Mouse (Mus musculus) stomach, embryonic 16.5 days (tissue): ENCODE measurements around the gene Zbtb7a. TPM values are rescaled to one million over a fixed set of nuclear protein-coding genes. Genes with fewer than 3 reads are reported as not detected.

Experiments
- ATAC-seq: fragments of 200-750 bp; cut with Nextera tagmentation; 2 replicates; pipeline ENCODE4 v1.8.0; 2017; ENCODE audit warnings: moderate number of reproducible peaks, moderate TSS enrichment; ENCODE audit not compliant: insufficient read depth, low FRiP score
- H3K27ac ChIP-seq: fragments of 300-500 bp; sonication (generic); 2 replicates; pipeline ENCODE4 v1.5.1; 2014; ENCODE audit warnings: low read length
- H3K27me3 ChIP-seq: fragments of 300-500 bp; sonication (generic); 2 replicates; pipeline ENCODE4 v1.6.1; 2014; ENCODE audit warnings: low read length, control low read depth, mixed read lengths; ENCODE audit not compliant: control insufficient read depth, insufficient read depth
- H3K36me3 ChIP-seq: fragments of 300-500 bp; sonication (generic); 2 replicates; pipeline ENCODE4 v1.6.1; 2014; ENCODE audit warnings: low read length; ENCODE audit not compliant: control insufficient read depth, insufficient read depth
- H3K4me1 ChIP-seq: fragments of 300-500 bp; sonication (generic); 2 replicates; pipeline ENCODE4 v1.6.1; 2014; ENCODE audit warnings: low read length, control low read depth, mixed read lengths; ENCODE audit not compliant: control insufficient read depth, insufficient read depth
- H3K4me2 ChIP-seq: fragments of 300-500 bp; sonication (generic); 2 replicates; pipeline ENCODE4 v1.6.1; 2014; ENCODE audit warnings: low read depth, low read length, mixed read lengths
- H3K4me3 ChIP-seq: fragments of 300-500 bp; sonication (generic); replicated peaks from 2 replicates; pipeline ENCODE4 v1.5.1; 2014; ENCODE audit warnings: mild to moderate bottlenecking, low read length
- H3K9ac ChIP-seq: fragments of 300-500 bp; sonication (generic); 2 replicates; pipeline ENCODE4 v1.6.1; 2014; ENCODE audit warnings: low read length
- H3K9me3 ChIP-seq: fragments of 300-500 bp; sonication (generic); replicated peaks from 2 replicates; pipeline ENCODE4 v1.6.1; 2016; ENCODE audit warnings: low read length, control low read depth; ENCODE audit not compliant: control insufficient read depth
- WGBS: fragments of 180-500 bp; shearing (Covaris S2); extraction: QIAGEN DNeasy Blood & Tissue Kit; methylation state at CpG from one replicate; pipeline ENCODE4 v1.1.7; 2014; 5-methylcytosine and 5-hydroxymethylcytosine counted together
- microRNA-seq: library from miRNA; unstranded; fragments of <30 nt; microRNA quantifications from one replicate; pipeline ENCODE4, GENCODE M21; 2016
- polyA plus RNA-seq: library from polyadenylated mRNA; unstranded; fragments of >200 nt; fragmentation: Nextera tagmentation; extraction: Ambion mirVana; gene quantifications from 2 replicates; pipeline ENCODE4 v1.2.1, GENCODE M21; 2015

Gene Zbtb7a
- polyA plus RNA-seq, 1 experiment from 2014 or later, result 36.6 TPM

GRCm38 (mm10) chr10:81197305-81197704 is 62.3 kb downstream of the Zbtb7a start:
- H3K27me3 ChIP-seq, result peaks cover 13% of the 10 kb centered on the region
- H3K4me2 ChIP-seq, result no peak overlapping the region
- ATAC-seq, result no peak
- WGBS, result 52% methylated on average over 6 of the region's 6 CpGs
- H3K9ac ChIP-seq, result no peak overlapping the region
- H3K4me1 ChIP-seq, result peaks cover 21% of the 10 kb centered on the region
- H3K9me3 ChIP-seq, result no peaks in the 10 kb centered on the region
- H3K4me3 ChIP-seq, result no peak overlapping the region
- no peaks in the 10 kb centered on the region for H3K36me3 ChIP-seq
- no peak overlapping the region for H3K27ac ChIP-seq

- Histone ChIP-seq H3K4me1 (peaks cover 18% of the 10 kb centered on the region), H3K27me3 (peaks cover 13% of the 10 kb centered on the region)
- WGBS, result 1% methylated on average over 9 of the region's 9 CpGs
Measured at GRCm38 (mm10) chr10:81198230-81198629, 63.2 kb downstream of the Zbtb7a start.

GRCm38 (mm10) chr10:81198990-81199389 is 64.0 kb downstream of the Zbtb7a start:
- no peak for ATAC-seq
- Histone ChIP-seq H3K9me3 (no peaks in the 10 kb centered on the region), H3K4me3 (no peak overlapping the region), H3K4me1 (peaks cover 13% of the 10 kb centered on the region), H3K4me2 (no peak overlapping the region), H3K27me3 (peaks cover 13% of the 10 kb centered on the region), H3K9ac (no peak overlapping the region), H3K36me3 (no peaks in the 10 kb centered on the region), H3K27ac (no peak overlapping the region)
- WGBS, result 85% methylated on average over 6 of the region's 6 CpGs

More at GRCm38 (mm10) chr10:81198230-81198629, 63.2 kb downstream of the Zbtb7a start:
- no peaks in the 10 kb centered on the region for H3K36me3 ChIP-seq
- no peak overlapping the region for H3K9ac ChIP-seq
- ATAC-seq, result no peak
- H3K9me3 ChIP-seq, result no peaks in the 10 kb centered on the region
- no peak overlapping the region for H3K4me2 ChIP-seq
- H3K27ac ChIP-seq, result no peak overlapping the region
- no peak overlapping the region for H3K4me3 ChIP-seq

- Histone ChIP-seq H3K27me3 (peaks cover 11% of the 10 kb centered on the region), H3K36me3 (no peaks in the 10 kb centered on the region), H3K4me1 (peaks cover 6% of the 10 kb centered on the region; the same call in 1 of the 2 replicates), H3K9me3 (no peaks in the 10 kb centered on the region), H3K27ac (no peak overlapping the region), H3K9ac (no peak overlapping the region), H3K4me3 (no peak overlapping the region), H3K4me2 (no peak overlapping the region)
- no peak for ATAC-seq
- 82% methylated on average over 13 of the region's 13 CpGs for WGBS
Measured at GRCm38 (mm10) chr10:81200141-81200540, 65.1 kb downstream of the Zbtb7a start.

- peaks cover 6% of the 10 kb centered on the region; the same call in 1 of the 2 replicates for H3K4me1 ChIP-seq
- no peaks in the 10 kb centered on the region for H3K36me3 ChIP-seq
- no peak overlapping the region for H3K9ac ChIP-seq
- WGBS, result 71% methylated on average over 20 of the region's 20 CpGs
- H3K4me3 ChIP-seq, result no peak overlapping the region
- H3K9me3 ChIP-seq, result no peaks in the 10 kb centered on the region
- H3K27me3 ChIP-seq, result peaks cover 7% of the 10 kb centered on the region; the same call in 1 of the 2 replicates
- no peak for ATAC-seq
- H3K27ac ChIP-seq, result no peak overlapping the region
- H3K4me2 ChIP-seq, result no peak overlapping the region
Measured at GRCm38 (mm10) chr10:81200605-81201287, 65.7 kb downstream of the Zbtb7a start.

GRCm38 (mm10) chr10:81201807-81202758 is 67.1 kb downstream of the Zbtb7a start, which contains the start of gene Nmrk2:
Gene Nmrk2 (minus strand): TSS chr10:81202051.
- ATAC-seq, result no peak
- WGBS, result 62% methylated on average over 13 of the region's 13 CpGs
- no peak within 1 kb of the TSS for H3K9ac ChIP-seq

More at GRCm38 (mm10) chr10:81201807-81202758, 67.1 kb downstream of the Zbtb7a start, which contains the start of gene Nmrk2:
- Histone ChIP-seq H3K9me3 (no peaks in the 10 kb centered on the region), H3K36me3 (no peaks in the 10 kb centered on the region), H3K4me3 (no peak within 1 kb of the TSS), H3K27ac (no peak within 1 kb of the TSS), H3K27me3 (peaks cover 7% of the 10 kb centered on the region; the same call in 1 of the 2 replicates), H3K4me1 (0 out of 2 replicates have a peak, but pooled peaks cover 6% of the 10 kb centered on the region), H3K4me2 (no peak within 1 kb of the TSS)

Small RNA genes lying within 50 kb of the gene (microRNA-seq; reads per million reads assigned to microRNA genes)
- gene Mir5615-1 (not detected), gene Mir5615-2 (not detected)

Other genes with a start within 250 kb of the Zbtb7a start
- gene Timm13, start 234.3 kb upstream of the Zbtb7a start, polyA plus RNA-seq, result 288 and 309 TPM in 2 replicates
- gene Lmnb2, start 217.0 kb upstream of the Zbtb7a start, polyA plus RNA-seq, result 43.4 and 43.9 TPM in 2 replicates
- gene Gadd45b, start 205.1 kb upstream of the Zbtb7a start, polyA plus RNA-seq, result 34.8 and 40.9 TPM in 2 replicates
- gene Gng7, start 120.3 kb upstream of the Zbtb7a start, polyA plus RNA-seq, result 5.2 and 6.1 TPM in 2 replicates
- 0.49 and 0.57 TPM in 2 replicates for gene Diras1, start 109.6 kb upstream of the Zbtb7a start, polyA plus RNA-seq
- 18.2 and 20.9 TPM in 2 replicates for gene Slc39a3, start 97.8 kb upstream of the Zbtb7a start, polyA plus RNA-seq
- gene Sgta, start 75.0 kb upstream of the Zbtb7a start, polyA plus RNA-seq, result 163 and 167 TPM in 2 replicates
- gene Thop1, start 65.2 kb upstream of the Zbtb7a start, polyA plus RNA-seq, result 55.4 and 64.4 TPM in 2 replicates
- gene Creb3l3, start 36.3 kb upstream of the Zbtb7a start, polyA plus RNA-seq, result 14.5 and 18.9 TPM in 2 replicates
- gene Map2k2, start 29.3 kb upstream of the Zbtb7a start, polyA plus RNA-seq, result 143 and 145 TPM in 2 replicates
- 34.8 and 35.8 TPM in 2 replicates for gene Pias4, start 32.7 kb downstream of the Zbtb7a start, polyA plus RNA-seq
- gene Eef2, start 41.4 kb downstream of the Zbtb7a start, polyA plus RNA-seq, result 533 and 575 TPM in 2 replicates
- gene Dapk3, start 47.8 kb downstream of the Zbtb7a start, polyA plus RNA-seq, result 30.5 and 32.4 TPM in 2 replicates
- not detected in 2 replicates for gene 4930442H23Rik, start 48.6 kb downstream of the Zbtb7a start, polyA plus RNA-seq
- gene Nmrk2, start 66.8 kb downstream of the Zbtb7a start, polyA plus RNA-seq, result 0.57 TPM in 1 of 2 replicates, not detected in the other
- gene Atcay, start 95.6 kb downstream of the Zbtb7a start, polyA plus RNA-seq, result 1.5 TPM in 2 replicates
- 5.3 and 5.9 TPM in 2 replicates for gene Zfr2, start 97.9 kb downstream of the Zbtb7a start, polyA plus RNA-seq
- 3.6 and 4.2 TPM in 2 replicates for gene Matk, start 117.7 kb downstream of the Zbtb7a start, polyA plus RNA-seq
- gene Mrpl54, start 131.7 kb downstream of the Zbtb7a start, polyA plus RNA-seq, result 197 and 220 TPM in 2 replicates
- 61.6 and 66.9 TPM in 2 replicates for gene Apba3, start 131.7 kb downstream of the Zbtb7a start, polyA plus RNA-seq
- 29.1 and 35.7 TPM in 2 replicates for gene Tjp3, start 156.4 kb downstream of the Zbtb7a start, polyA plus RNA-seq
- 40.8 and 41.8 TPM in 2 replicates for gene Pip5k1c, start 157.7 kb downstream of the Zbtb7a start, polyA plus RNA-seq
- gene Cactin, start 185.9 kb downstream of the Zbtb7a start, polyA plus RNA-seq, result 22.4 and 26.7 TPM in 2 replicates
- gene Tbxa2r, start 193.5 kb downstream of the Zbtb7a start, polyA plus RNA-seq, result 28.1 and 31.5 TPM in 2 replicates
- 0.05 TPM in 1 of 2 replicates, not detected in the other for gene Gipc3, start 208.0 kb downstream of the Zbtb7a start, polyA plus RNA-seq
- gene Hmg20b, start 215.3 kb downstream of the Zbtb7a start, polyA plus RNA-seq, result 67.7 and 70.2 TPM in 2 replicates
- gene Mfsd12, start 222.3 kb downstream of the Zbtb7a start, polyA plus RNA-seq, result 7.3 and 8.6 TPM in 2 replicates
- gene 4930404N11Rik, start 230.6 kb downstream of the Zbtb7a start, polyA plus RNA-seq, result 2.9 and 3.0 TPM in 2 replicates
- 69.2 and 79.0 TPM in 2 replicates for gene Fzr1, start 243.3 kb downstream of the Zbtb7a start, polyA plus RNA-seq
- gene Dohh, start 249.2 kb downstream of the Zbtb7a start, polyA plus RNA-seq, result 77.4 and 79.6 TPM in 2 replicates
- 3.0 and 3.8 TPM in 2 replicates for gene Gm48551, start 249.2 kb downstream of the Zbtb7a start, polyA plus RNA-seq